9 mouse cellular contexts compared by ENCODE assay signal in the genomic region with DNA sequence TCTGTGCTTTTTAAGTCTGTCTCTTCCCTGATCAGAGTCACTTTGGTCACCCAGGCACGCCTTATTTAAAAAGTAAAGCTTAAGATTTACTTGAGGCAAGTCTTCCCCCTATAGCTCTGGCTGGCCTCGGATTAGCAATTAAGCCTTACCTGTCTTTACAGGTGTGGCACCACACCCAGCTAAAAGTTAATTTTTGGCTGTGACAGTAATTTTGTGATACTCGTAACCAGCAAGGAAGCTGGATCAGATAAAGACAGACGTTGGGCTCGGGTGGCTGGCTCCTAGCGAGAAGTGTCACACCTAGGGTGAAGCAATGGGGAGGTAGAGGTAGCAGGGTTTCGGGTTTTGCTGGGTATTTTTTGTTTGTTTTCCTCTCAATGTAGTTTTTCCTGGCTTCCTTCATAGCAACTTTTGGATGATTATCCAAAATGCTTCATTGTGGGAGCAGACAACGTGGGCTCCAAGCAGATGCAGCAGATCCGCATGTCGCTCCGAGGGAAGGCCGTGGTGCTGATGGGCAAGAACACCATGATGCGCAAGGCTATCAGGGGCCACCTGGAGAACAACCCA. TPM values are rescaled to one million over a fixed set of nuclear protein-coding genes. Genes with fewer than 3 reads are reported as not detected.
DNase-seq lines count a peak whose midpoint lies in the region; ATAC-seq lines count a peak whose summit lies in the region.
"Had no signal": no experiment of that assay in that cellular context is flagged by ENCODE, and none has a peak within 500 bp of the region (broad histone marks: within the 10 kb centered on the region; RNA-seq: fewer than 3 reads in every experiment).

No protein-coding gene starts in this region.

- peak overlapping the region; percentile 90 for H3K4me2 ChIP-seq in heart, embryonic 14.5 days (ENCODE audit: low read length)
- peak overlapping the region; percentile 77 for H3K4me2 ChIP-seq in hindbrain, embryonic 16.5 days (ENCODE audit: low read length)
- H3K4me2 ChIP-seq in midbrain, embryonic 14.5 days (ENCODE audit: low read length), result peak overlapping the region; percentile 73

- H3K27ac ChIP-seq in heart, embryonic 14.5 days (replicated peaks in 1 of 2; ENCODE audit: control insufficient read depth in 1 of 2, insufficient read depth in 1 of 2, low read depth in 2 of 2, low read length in 2 of 2), result peak overlapping the region in 1 of 2 experiments; percentile 81; a peak in 1 of 4 replicates
- no peak overlapping the region for H3K27ac ChIP-seq in hindbrain, embryonic 16.5 days (ENCODE audit: low read depth, low read length)
- H3K27ac ChIP-seq in midbrain, embryonic 14.5 days (replicated peaks; ENCODE audit: low read depth, low read length), result no peak overlapping the region

- DNase-seq in heart, adult 8-10 months (ENCODE audit: low spot score), result no peak
- DNase-seq in c-Kit-positive CD71-positive TER-119-positive erythroid progenitor cells, embryonic 14.5 days (ENCODE audit: low spot score), result peak; percentile 52
- no peak for DNase-seq in midbrain, embryonic 14.5 days
- DNase-seq in urinary bladder, postnatal 10 days (ENCODE audit: low spot score), result no peak
- DNase-seq in spleen, postnatal 4 days (ENCODE audit: low spot score in 2 of 2), result no peak
- DNase-seq: lung, adult 2 months had no signal

- peak overlapping the region; percentile 92 to 100 for H3K4me3 ChIP-seq in heart, embryonic 14.5 days (ENCODE audit: control insufficient read depth in 1 of 2, insufficient read depth in 1 of 2, low read depth in 1 of 2, low read length in 2 of 2)
- H3K4me3 ChIP-seq in hindbrain, embryonic 16.5 days (ENCODE audit: low read length), result peak overlapping the region; percentile 87
- peak overlapping the region; percentile 70 for H3K4me3 ChIP-seq in midbrain, embryonic 14.5 days (replicated peaks; ENCODE audit: low read depth, low read length)

- peak overlapping the region; percentile 98 for H3K9ac ChIP-seq in heart, embryonic 14.5 days (ENCODE audit: low read length)
- H3K9ac ChIP-seq in hindbrain, embryonic 16.5 days (ENCODE audit: low read depth, low read length), result peak overlapping the region; percentile 98
- peak overlapping the region; percentile 90 for H3K9ac ChIP-seq in midbrain, embryonic 14.5 days (replicated peaks; ENCODE audit: low read length)

- H3K4me1 ChIP-seq in heart, embryonic 14.5 days (ENCODE audit: control insufficient read depth in 2 of 2, insufficient read depth in 2 of 2, low read length in 2 of 2), result peaks cover 7 to 11% of the 10 kb centered on the region in 2 experiments
- H3K4me1 ChIP-seq in hindbrain, embryonic 16.5 days (ENCODE audit: control insufficient read depth, insufficient read depth, low read depth, low read length), result peaks cover 14% of the 10 kb centered on the region
- H3K4me1 ChIP-seq in midbrain, embryonic 14.5 days (ENCODE audit: control insufficient read depth, insufficient read depth, low read length), result peaks cover 14% of the 10 kb centered on the region

- ATAC-seq in heart, embryonic 14.5 days (ENCODE audit: insufficient number of reproducible peaks, insufficient read depth, low FRiP score, low read depth), result no peak
- no peak for ATAC-seq in hindbrain, embryonic 16.5 days
- no peak for ATAC-seq in midbrain, embryonic 14.5 days (ENCODE audit: low FRiP score, low TSS enrichment)
- ATAC-seq in inflammation-experienced regulatory T-cells, adult 6 months, result no peak

- H3K36me3 ChIP-seq in heart, embryonic 14.5 days (ENCODE audit: control insufficient read depth, insufficient read depth, low read length), result peaks cover 41% of the 10 kb centered on the region
- H3K36me3 ChIP-seq in hindbrain, embryonic 16.5 days (ENCODE audit: control insufficient read depth, insufficient read depth, low read length), result peaks cover 17% of the 10 kb centered on the region
- peaks cover 35% of the 10 kb centered on the region for H3K36me3 ChIP-seq in midbrain, embryonic 14.5 days (ENCODE audit: control insufficient read depth, insufficient read depth, low read length)

- WGBS in heart, embryonic 14.5 days, result 34% methylated on average over 13 of the region's 13 CpGs
- 45% methylated on average over 13 of the region's 13 CpGs for WGBS in hindbrain, embryonic 16.5 days
- WGBS in midbrain, embryonic 14.5 days, result 47% methylated on average over 13 of the region's 13 CpGs

- no peaks in the 10 kb centered on the region for H3K9me3 ChIP-seq in heart, embryonic 14.5 days (ENCODE audit: control insufficient read depth, low read length)
- no peaks in the 10 kb centered on the region for H3K9me3 ChIP-seq in hindbrain, embryonic 16.5 days (ENCODE audit: control insufficient read depth, low read length)
- H3K9me3 ChIP-seq in midbrain, embryonic 14.5 days (ENCODE audit: control insufficient read depth, low read length), result no peaks in the 10 kb centered on the region

- H3K27me3 ChIP-seq in heart, embryonic 14.5 days (ENCODE audit: control insufficient read depth, insufficient read depth, low read length), result no peaks in the 10 kb centered on the region
- no peaks in the 10 kb centered on the region for H3K27me3 ChIP-seq in hindbrain, embryonic 16.5 days (replicated peaks; ENCODE audit: control insufficient read depth, insufficient read depth, low read length)
- H3K27me3 ChIP-seq in midbrain, embryonic 14.5 days (ENCODE audit: control insufficient read depth, insufficient read depth, low read length), result no peaks in the 10 kb centered on the region

RNA-seq across cellular contexts. Expression of a gene that starts 1.2 kb away (rescaled TPM):
- 1,183 and 1,268 TPM in 2 replicates for polyA plus RNA-seq in heart, embryonic 14.5 days (2014; fragmentation: Nextera tagmentation; extraction: Ambion mirVana)
- 100 to 1,000 TPM; 591 to 710 (median 629) TPM for total RNA-seq in heart, adult 8-10 months (2022)
- 814 and 834 TPM in 2 replicates for polyA plus RNA-seq in hindbrain, embryonic 16.5 days (2015; fragmentation: Nextera tagmentation; extraction: Ambion mirVana)
- 1,038 and 1,071 TPM in 2 replicates for polyA plus RNA-seq in midbrain, embryonic 14.5 days (2014; fragmentation: Nextera tagmentation; extraction: Ambion mirVana)
- polyA plus RNA-seq in inflammation-experienced regulatory T-cells, adult 6 months (2017; shearing (Covaris generic)), result 1,000 to 10,000 TPM; 3,093 to 3,894 (median 3,885) TPM

RNA-seq across cellular contexts. Expression of a gene that starts 4.6 kb away (rescaled TPM):
- polyA plus RNA-seq in heart, embryonic 14.5 days (2014; fragmentation: Nextera tagmentation; extraction: Ambion mirVana), result 25.2 and 26.3 TPM in 2 replicates
- 10 to 100 TPM; 35.7 to 41.6 (median 39.3) TPM for total RNA-seq in heart, adult 8-10 months (2022)
- polyA plus RNA-seq in hindbrain, embryonic 16.5 days (2015; fragmentation: Nextera tagmentation; extraction: Ambion mirVana), result 32.2 and 39.3 TPM in 2 replicates
- 40.5 and 51.2 TPM in 2 replicates for polyA plus RNA-seq in midbrain, embryonic 14.5 days (2014; fragmentation: Nextera tagmentation; extraction: Ambion mirVana)
- polyA plus RNA-seq in inflammation-experienced regulatory T-cells, adult 6 months (2017; shearing (Covaris generic)), result 10 to 100 TPM; 24.7 to 36.4 (median 28.6) TPM

RNA-seq across cellular contexts. Expression of a gene that starts 53.9 kb away (rescaled TPM):
- polyA plus RNA-seq in heart, embryonic 14.5 days (2014; fragmentation: Nextera tagmentation; extraction: Ambion mirVana), result 14.4 and 19.1 TPM in 2 replicates
- total RNA-seq in heart, adult 8-10 months (2022), result 10 to 100 TPM; 31.2 to 43.4 (median 34.1) TPM
- polyA plus RNA-seq in hindbrain, embryonic 16.5 days (2015; fragmentation: Nextera tagmentation; extraction: Ambion mirVana), result 19.1 and 23.9 TPM in 2 replicates
- polyA plus RNA-seq in midbrain, embryonic 14.5 days (2014; fragmentation: Nextera tagmentation; extraction: Ambion mirVana), result 10.9 and 11.3 TPM in 2 replicates
- polyA plus RNA-seq in inflammation-experienced regulatory T-cells, adult 6 months (2017; shearing (Covaris generic)), result 10 to 100 TPM; 13.7 to 22.1 (median 16.7) TPM
